Mouse (Mus musculus) forebrain, postnatal 0 days (tissue): ENCODE data around the gene Sco1. TPM values are rescaled to one million over a fixed set of nuclear protein-coding genes. Genes with fewer than 3 reads are reported as not detected.
"Not testable (repeated sequence)": the region's sequence is repeated elsewhere in the genome, so short reads cannot be mapped to it uniquely, and the experiment has no call there.

Source experiments
- ATAC-seq: fragments of 200-750 bp; cut with Nextera tagmentation; 2 replicates; pipeline ENCODE4 v1.8.0; 2017; ENCODE audit warnings: mild to moderate bottlenecking, moderate library complexity
- DNase-seq: peaks from one replicate; pipeline ENCODE4 v3.0.0-alpha.2; 2015
- H3K27ac ChIP-seq: fragments of 300-500 bp; sonication (generic); 2 replicates; pipeline ENCODE4 v1.5.1; 2014; ENCODE audit warnings: low read depth, mild to moderate bottlenecking, antibody characterized with exemption, low read length, moderate library complexity, mixed read lengths
- H3K27me3 ChIP-seq: fragments of 300-500 bp; sonication (generic); 2 replicates; pipeline ENCODE4 v1.6.1; 2014; ENCODE audit warnings: mild to moderate bottlenecking, low read length, mixed read lengths; ENCODE audit not compliant: insufficient read depth
- H3K36me3 ChIP-seq: fragments of 300-500 bp; sonication (generic); 2 replicates; pipeline ENCODE4 v1.6.1; 2014; ENCODE audit warnings: mild to moderate bottlenecking, moderate library complexity; ENCODE audit not compliant: insufficient read depth
- H3K4me1 ChIP-seq: fragments of 300-500 bp; sonication (generic); 2 replicates; pipeline ENCODE4 v1.6.1; 2014; ENCODE audit warnings: antibody characterized with exemption; ENCODE audit not compliant: insufficient read depth
- H3K4me2 ChIP-seq: fragments of 300-500 bp; sonication (generic); 2 replicates; pipeline ENCODE4 v1.6.1; 2014; ENCODE audit warnings: low read depth, mild to moderate bottlenecking, moderate library complexity
- H3K4me3 ChIP-seq: fragments of 300-500 bp; sonication (generic); 2 replicates; pipeline ENCODE4 v1.5.1; 2014; ENCODE audit warnings: low read depth, low read length, mixed read lengths
- H3K9ac ChIP-seq: fragments of 300-500 bp; sonication (generic); 2 replicates; pipeline ENCODE4 v1.6.1; 2014; ENCODE audit warnings: mild to moderate bottlenecking
- H3K9me3 ChIP-seq: fragments of 300-500 bp; sonication (generic); 2 replicates; pipeline ENCODE4 v1.6.1; 2016; ENCODE audit warnings: low read length
- CTCF ChIP-seq: sonication (generic); IDR thresholded peaks from 2 replicates; pipeline ENCODE4 v1.5.1; 2016; ENCODE audit warnings: antibody characterized with exemption, control low read depth, low read depth
- WGBS: fragments of 180-500 bp; shearing (Covaris S2); extraction: QIAGEN DNeasy Blood & Tissue Kit; methylation state at CpG from one replicate; pipeline ENCODE4 v1.1.7; 2014; 5-methylcytosine and 5-hydroxymethylcytosine counted together
- polyA plus RNA-seq: library from polyadenylated mRNA; unstranded; fragments of >200 nt; fragmentation: Nextera tagmentation; extraction: Ambion mirVana; gene quantifications from 2 replicates; pipeline ENCODE4 v1.2.1, GENCODE M21; 2015
- total RNA-seq: library from RNA; depleted of rRNA; stranded (reverse); fragments of >200 nt; gene quantifications from 2 replicates; pipeline ENCODE4 v1.2.3, GENCODE M21; 2014

The Sco1 gene
- total and polyA plus RNA-seq, 2 experiments from 2014 or later: 13.9 to 18.3 TPM

- H3K9me3 ChIP-seq: no peaks in the 10 kb centered on the region
- ATAC-seq: no peak
- no peak overlapping the region for H3K27ac ChIP-seq
- no peak for DNase-seq
- H3K4me2 ChIP-seq: no peak overlapping the region
- no peaks in the 10 kb centered on the region for H3K4me1 ChIP-seq
- peaks cover 7% of the 10 kb centered on the region for H3K27me3 ChIP-seq
- WGBS: 59% methylated on average over 6 of the region's 6 CpGs
- H3K4me3 ChIP-seq: no peak overlapping the region
- H3K9ac ChIP-seq: no peak overlapping the region
- no peaks in the 10 kb centered on the region for H3K36me3 ChIP-seq
- no peak for TF ChIP-seq CTCF
Measured at GRCm38 (mm10) chr11:67083239-67083638, 30.8 kb downstream of the Sco1 start.

GRCm38 (mm10) chr11:67083712-67084340, 31.4 kb downstream of the Sco1 start:
- ATAC-seq (no peak), DNase-seq (no peak)
- no peaks in the 10 kb centered on the region for H3K4me1 ChIP-seq
- H3K4me3 ChIP-seq: no peak overlapping the region
- peak; percentile 18; the same call in 1 of the 2 replicates for TF ChIP-seq CTCF
- H3K27me3 ChIP-seq: peaks cover 7% of the 10 kb centered on the region
- H3K4me2 ChIP-seq: no peak overlapping the region
- no peak overlapping the region for H3K27ac ChIP-seq
- H3K9me3 ChIP-seq: no peaks in the 10 kb centered on the region
- H3K36me3 ChIP-seq: no peaks in the 10 kb centered on the region
- WGBS: 46% methylated on average over 32 of the region's 32 CpGs
- H3K9ac ChIP-seq: no peak overlapping the region

GRCm38 (mm10) chr11:67085489-67085888, 33.0 kb downstream of the Sco1 start:
- H3K27ac ChIP-seq: no peak overlapping the region
- no peak overlapping the region for H3K4me3 ChIP-seq
- H3K4me1 ChIP-seq: no peaks in the 10 kb centered on the region
- ATAC-seq (peak; percentile 53; the same call in 1 of the 2 replicates), DNase-seq (peak; percentile 84)
- 3% methylated on average over 6 of the region's 6 CpGs for WGBS
- peaks cover 7% of the 10 kb centered on the region for H3K27me3 ChIP-seq
- H3K9ac ChIP-seq: no peak overlapping the region
- no peaks in the 10 kb centered on the region for H3K36me3 ChIP-seq
- H3K9me3 ChIP-seq: no peaks in the 10 kb centered on the region
- H3K4me2 ChIP-seq: no peak overlapping the region
- peak; percentile 84 for TF ChIP-seq CTCF

- ATAC-seq: no peak
- WGBS: 66% methylated on average over 9 of the region's 9 CpGs
- Histone ChIP-seq H3K36me3 (no peaks in the 10 kb centered on the region), H3K27me3 (peaks cover 4% of the 10 kb centered on the region), H3K9ac (no peak overlapping the region), H3K4me1 (no peaks in the 10 kb centered on the region), H3K9me3 (no peaks in the 10 kb centered on the region), H3K4me2 (no peak overlapping the region), H3K27ac (no peak overlapping the region), H3K4me3 (no peak overlapping the region)
- TF ChIP-seq CTCF: no peak
- no peak for DNase-seq
Measured at GRCm38 (mm10) chr11:67086467-67087164, 34.1 kb downstream of the Sco1 start.

GRCm38 (mm10) chr11:67087225-67087624, 34.8 kb downstream of the Sco1 start:
- no peak for TF ChIP-seq CTCF
- ATAC-seq (no peak), DNase-seq (no peak)
- Histone ChIP-seq H3K9me3 (no peaks in the 10 kb centered on the region), H3K4me1 (no peaks in the 10 kb centered on the region), H3K4me3 (no peak overlapping the region), H3K27me3 (peaks cover 4% of the 10 kb centered on the region), H3K36me3 (no peaks in the 10 kb centered on the region), H3K27ac (no peak overlapping the region), H3K4me2 (no peak overlapping the region), H3K9ac (no peak overlapping the region)
- WGBS: 88% methylated on average over 12 of the region's 12 CpGs

- not testable (repeated sequence) for H3K27me3 ChIP-seq, H3K9ac ChIP-seq, DNase-seq, H3K4me2 ChIP-seq, H3K4me1 ChIP-seq, H3K4me3 ChIP-seq, H3K9me3 ChIP-seq, H3K27ac ChIP-seq, ATAC-seq, H3K36me3 ChIP-seq
- 84% methylated on average over 12 of the region's 12 CpGs for WGBS
Measured at GRCm38 (mm10) chr11:67092354-67092753, 39.9 kb downstream of the Sco1 start.

- Histone ChIP-seq H3K4me2 (no peak overlapping the region), H3K27ac (no peak overlapping the region), H3K27me3 (no peaks in the 10 kb centered on the region), H3K4me1 (no peaks in the 10 kb centered on the region), H3K9ac (no peak overlapping the region), H3K36me3 (no peaks in the 10 kb centered on the region), H3K9me3 (no peaks in the 10 kb centered on the region), H3K4me3 (no peak overlapping the region)
- no peak for TF ChIP-seq CTCF
- 80% methylated on average over 9 of the region's 9 CpGs for WGBS
- DNase-seq (no peak), ATAC-seq (no peak)
Measured at GRCm38 (mm10) chr11:67093201-67093600, 40.7 kb downstream of the Sco1 start.
